Mouse (Mus musculus): Measurements from ENCODE around the gene Sh3d19. TPM values are rescaled to one million over a fixed set of nuclear protein-coding genes. Genes with fewer than 3 reads are reported as not detected.

Gene Sh3d19
- polyA plus RNA-seq, 1 experiment from 2014 or later = 15.7 TPM

GRCm38 (mm10) chr3:86069646-86070250 lies 98.8 kb downstream of the Sh3d19 start:
- Histone ChIP-seq H3K27me3 (ENCODE audit: control insufficient read depth, insufficient read depth, low read length) (no peaks in the 10 kb centered on the region), H3K4me3 (ENCODE audit: low read depth, low read length) (no peak overlapping the region), H3K9me3 (replicated peaks; ENCODE audit: control insufficient read depth, low read length) (no peaks in the 10 kb centered on the region), H3K4me1 (ENCODE audit: control insufficient read depth, insufficient read depth, low read length) (no peaks in the 10 kb centered on the region), H3K9ac (replicated peaks; ENCODE audit: low read length) (no peak overlapping the region), H3K4me2 (ENCODE audit: low read depth, low read length) (no peak overlapping the region), H3K36me3 (replicated peaks; ENCODE audit: control insufficient read depth, insufficient read depth, low read depth, low read length) (no peaks in the 10 kb centered on the region), H3K27ac (replicated peaks; ENCODE audit: low read depth, low read length) (no peak overlapping the region)
- DNase-seq (ENCODE audit: low spot score) (peak; percentile 19), ATAC-seq (replicated peaks; ENCODE audit: insufficient number of reproducible peaks, low FRiP score, low TSS enrichment, low read depth) (no peak)
- 86% methylated on average over 11 of the region's 11 CpGs for WGBS

- no peak for ATAC-seq (replicated peaks; ENCODE audit: insufficient number of reproducible peaks, low FRiP score, low TSS enrichment, low read depth)
- WGBS = 94% methylated on average over 7 of the region's 7 CpGs
Observed at GRCm38 (mm10) chr3:86070799-86071198, 99.9 kb downstream of the Sh3d19 start.

DNA sequence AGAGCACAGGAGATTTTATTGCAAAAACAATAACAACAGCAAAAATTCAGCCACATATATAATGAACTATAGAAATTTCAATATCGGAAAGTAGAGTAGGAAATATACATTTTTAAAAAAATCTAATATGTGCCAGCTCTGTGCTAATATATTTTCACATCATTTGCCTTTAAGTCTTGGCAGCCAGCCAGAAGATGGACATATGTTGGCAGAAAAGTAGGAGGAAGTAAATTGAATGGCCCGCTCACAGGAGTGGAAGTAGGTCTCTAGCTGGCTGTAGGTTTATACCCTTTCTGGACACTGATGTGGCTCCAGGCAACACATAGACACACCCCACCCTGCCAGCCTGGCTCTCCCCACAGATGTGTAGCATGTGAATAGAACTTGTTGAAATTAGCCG lies 101.2 kb downstream of the Sh3d19 start:
- Histone ChIP-seq H3K27me3 (ENCODE audit: control insufficient read depth, insufficient read depth, low read length) (no peaks in the 10 kb centered on the region), H3K4me3 (ENCODE audit: low read depth, low read length) (no peak overlapping the region), H3K4me1 (ENCODE audit: control insufficient read depth, insufficient read depth, low read length) (no peaks in the 10 kb centered on the region), H3K36me3 (replicated peaks; ENCODE audit: control insufficient read depth, insufficient read depth, low read depth, low read length) (no peaks in the 10 kb centered on the region), H3K4me2 (ENCODE audit: low read depth, low read length) (no peak overlapping the region), H3K9ac (replicated peaks; ENCODE audit: low read length) (no peak overlapping the region), H3K9me3 (replicated peaks; ENCODE audit: control insufficient read depth, low read length) (no peaks in the 10 kb centered on the region), H3K27ac (replicated peaks; ENCODE audit: low read depth, low read length) (no peak overlapping the region)
- ATAC-seq (replicated peaks; ENCODE audit: insufficient number of reproducible peaks, low FRiP score, low TSS enrichment, low read depth) (no peak), DNase-seq (ENCODE audit: low spot score) (no peak)
- WGBS = 88% methylated on average over 3 of the region's 3 CpGs

More at GRCm38 (mm10) chr3:86070799-86071198, 99.9 kb downstream of the Sh3d19 start:
- Histone ChIP-seq H3K4me1 (ENCODE audit: control insufficient read depth, insufficient read depth, low read length) (no peaks in the 10 kb centered on the region), H3K4me3 (ENCODE audit: low read depth, low read length) (no peak overlapping the region), H3K4me2 (ENCODE audit: low read depth, low read length) (no peak overlapping the region), H3K27ac (replicated peaks; ENCODE audit: low read depth, low read length) (no peak overlapping the region), H3K9ac (replicated peaks; ENCODE audit: low read length) (no peak overlapping the region), H3K9me3 (replicated peaks; ENCODE audit: control insufficient read depth, low read length) (no peaks in the 10 kb centered on the region), H3K27me3 (ENCODE audit: control insufficient read depth, insufficient read depth, low read length) (no peaks in the 10 kb centered on the region), H3K36me3 (replicated peaks; ENCODE audit: control insufficient read depth, insufficient read depth, low read depth, low read length) (no peaks in the 10 kb centered on the region)
- DNase-seq (ENCODE audit: low spot score) = no peak

DNA sequence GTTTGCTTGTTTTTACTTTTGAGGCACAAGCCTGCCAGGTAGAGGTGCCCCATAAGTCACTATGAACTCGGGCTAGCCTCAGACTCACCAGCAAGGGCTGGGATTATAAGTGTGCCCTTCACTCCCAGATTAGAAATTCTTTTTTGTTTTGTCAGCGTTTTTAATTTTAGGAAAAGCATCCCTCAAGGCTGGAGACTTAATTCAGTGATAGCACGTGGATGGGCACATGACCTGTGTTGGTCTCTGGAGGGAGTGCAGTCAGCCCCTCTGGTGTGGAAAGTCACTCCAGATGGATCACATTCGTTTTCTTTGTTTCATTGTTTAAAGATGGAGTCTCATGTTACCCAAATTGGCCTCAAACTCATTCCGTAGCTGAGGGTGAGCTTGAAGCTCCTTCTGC lies 102.0 kb downstream of the Sh3d19 start:
- ATAC-seq (replicated peaks; ENCODE audit: insufficient number of reproducible peaks, low FRiP score, low TSS enrichment, low read depth) (no peak), DNase-seq (ENCODE audit: low spot score) (no peak)
- Histone ChIP-seq H3K9ac (replicated peaks; ENCODE audit: low read length) (no peak overlapping the region), H3K27ac (replicated peaks; ENCODE audit: low read depth, low read length) (no peak overlapping the region), H3K4me3 (ENCODE audit: low read depth, low read length) (no peak overlapping the region), H3K4me1 (ENCODE audit: control insufficient read depth, insufficient read depth, low read length) (no peaks in the 10 kb centered on the region), H3K4me2 (ENCODE audit: low read depth, low read length) (no peak overlapping the region), H3K36me3 (replicated peaks; ENCODE audit: control insufficient read depth, insufficient read depth, low read depth, low read length) (no peaks in the 10 kb centered on the region), H3K9me3 (replicated peaks; ENCODE audit: control insufficient read depth, low read length) (no peaks in the 10 kb centered on the region), H3K27me3 (ENCODE audit: control insufficient read depth, insufficient read depth, low read length) (no peaks in the 10 kb centered on the region)
- 55% methylated on average over 5 of the region's 5 CpGs for WGBS

GRCm38 (mm10) chr3:86075593-86075992 lies 104.7 kb downstream of the Sh3d19 start:
- 95% methylated on average over 5 of the region's 5 CpGs for WGBS
- H3K27me3 ChIP-seq (ENCODE audit: control insufficient read depth, insufficient read depth, low read length) = no peaks in the 10 kb centered on the region
- H3K4me2 ChIP-seq (ENCODE audit: low read depth, low read length) = no peak overlapping the region
- no peaks in the 10 kb centered on the region for H3K9me3 ChIP-seq (replicated peaks; ENCODE audit: control insufficient read depth, low read length)
- ATAC-seq (replicated peaks; ENCODE audit: insufficient number of reproducible peaks, low FRiP score, low TSS enrichment, low read depth) (no peak), DNase-seq (ENCODE audit: low spot score) (no peak)
- no peak overlapping the region for H3K27ac ChIP-seq (replicated peaks; ENCODE audit: low read depth, low read length)
- H3K4me3 ChIP-seq (ENCODE audit: low read depth, low read length) = no peak overlapping the region
- H3K4me1 ChIP-seq (ENCODE audit: control insufficient read depth, insufficient read depth, low read length) = no peaks in the 10 kb centered on the region
- no peak overlapping the region for H3K9ac ChIP-seq (replicated peaks; ENCODE audit: low read length)
- H3K36me3 ChIP-seq (replicated peaks; ENCODE audit: control insufficient read depth, insufficient read depth, low read depth, low read length) = no peaks in the 10 kb centered on the region

DNA sequence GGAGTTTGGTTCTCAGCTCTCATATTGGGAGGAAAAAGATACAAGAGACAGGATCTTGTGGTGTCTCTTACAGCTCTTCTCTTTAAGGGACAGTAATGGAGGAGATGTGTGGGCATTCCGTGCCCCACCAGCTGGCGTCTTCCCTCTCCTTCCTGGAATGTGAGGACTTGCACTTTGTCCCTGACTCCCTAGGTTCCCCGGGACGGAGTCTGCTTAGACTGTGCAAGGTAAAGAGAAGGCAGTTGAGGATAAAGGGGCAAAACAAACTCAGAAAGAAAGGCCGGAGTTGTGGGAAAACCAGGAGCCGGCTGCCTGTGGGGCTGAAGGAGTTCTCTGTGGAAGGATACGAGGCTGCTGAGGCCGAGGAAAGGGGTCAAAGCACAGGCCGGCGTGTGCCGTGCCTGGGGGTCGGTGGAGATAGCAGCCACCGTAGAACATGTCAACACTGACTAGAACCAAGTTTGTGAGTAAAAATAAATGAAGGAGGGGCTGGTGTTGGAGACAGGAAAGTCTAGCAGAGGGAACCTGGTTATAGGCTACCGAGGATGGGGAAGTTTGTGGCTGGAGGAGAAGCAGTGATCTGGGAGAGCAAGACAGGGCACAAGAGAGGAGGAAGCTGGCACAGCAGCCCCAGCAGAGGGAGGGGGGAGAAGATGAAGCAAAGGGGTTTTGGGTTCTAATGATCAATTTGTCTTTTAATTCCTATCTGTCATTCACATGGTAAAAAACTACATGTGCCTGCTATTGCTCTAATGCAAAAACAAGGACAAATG lies 105.8 kb downstream of the Sh3d19 start:
- Histone ChIP-seq H3K4me3 (ENCODE audit: low read depth, low read length) (no peak overlapping the region), H3K9me3 (replicated peaks; ENCODE audit: control insufficient read depth, low read length) (no peaks in the 10 kb centered on the region), H3K27me3 (ENCODE audit: control insufficient read depth, insufficient read depth, low read length) (no peaks in the 10 kb centered on the region), H3K4me2 (ENCODE audit: low read depth, low read length) (no peak overlapping the region), H3K36me3 (replicated peaks; ENCODE audit: control insufficient read depth, insufficient read depth, low read depth, low read length) (no peaks in the 10 kb centered on the region), H3K27ac (replicated peaks; ENCODE audit: low read depth, low read length) (no peak overlapping the region), H3K9ac (replicated peaks; ENCODE audit: low read length) (no peak overlapping the region), H3K4me1 (ENCODE audit: control insufficient read depth, insufficient read depth, low read length) (no peaks in the 10 kb centered on the region)
- WGBS = 74% methylated on average over 14 of the region's 14 CpGs
- DNase-seq (ENCODE audit: low spot score) = no peak
- ATAC-seq (replicated peaks; ENCODE audit: insufficient number of reproducible peaks, low FRiP score, low TSS enrichment, low read depth) = no peak

GRCm38 (mm10) chr3:86083051-86083450 lies 112.1 kb downstream of the Sh3d19 start:
- WGBS = 93% methylated on average over 8 of the region's 8 CpGs
- no peak overlapping the region for H3K9ac ChIP-seq (replicated peaks; ENCODE audit: low read length)
- no peaks in the 10 kb centered on the region for H3K27me3 ChIP-seq (ENCODE audit: control insufficient read depth, insufficient read depth, low read length)
- H3K9me3 ChIP-seq (replicated peaks; ENCODE audit: control insufficient read depth, low read length) = no peaks in the 10 kb centered on the region
- no peak overlapping the region for H3K4me3 ChIP-seq (ENCODE audit: low read depth, low read length)
- ATAC-seq (replicated peaks; ENCODE audit: insufficient number of reproducible peaks, low FRiP score, low TSS enrichment, low read depth) (no peak), DNase-seq (ENCODE audit: low spot score) (no peak)
- no peak overlapping the region for H3K4me2 ChIP-seq (ENCODE audit: low read depth, low read length)
- H3K4me1 ChIP-seq (ENCODE audit: control insufficient read depth, insufficient read depth, low read length) = no peaks in the 10 kb centered on the region
- H3K36me3 ChIP-seq (replicated peaks; ENCODE audit: control insufficient read depth, insufficient read depth, low read depth, low read length) = no peaks in the 10 kb centered on the region
- no peak overlapping the region for H3K27ac ChIP-seq (replicated peaks; ENCODE audit: low read depth, low read length)

DNA sequence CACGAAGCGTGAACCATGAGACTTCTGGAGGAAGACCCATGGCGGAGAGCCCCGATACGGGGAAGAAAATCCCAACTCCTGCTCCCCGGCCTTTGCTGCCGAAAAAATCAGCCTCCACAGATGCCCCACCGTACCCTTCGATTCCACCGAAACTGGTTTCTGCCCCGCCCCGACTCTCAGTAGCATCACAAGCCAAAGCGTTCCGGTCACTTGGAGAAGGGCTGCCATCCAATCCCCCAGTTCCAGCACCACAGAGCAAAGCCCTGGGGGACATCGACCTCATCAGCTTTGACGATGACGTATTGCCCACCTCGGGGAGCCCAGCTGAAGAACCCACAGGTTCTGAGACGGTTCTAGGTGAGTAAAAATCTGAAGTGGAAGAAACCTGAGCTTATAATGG lies 114.1 kb downstream of the Sh3d19 start:
- Histone ChIP-seq H3K27ac (replicated peaks; ENCODE audit: low read depth, low read length) (no peak overlapping the region), H3K4me3 (ENCODE audit: low read depth, low read length) (no peak overlapping the region), H3K9me3 (replicated peaks; ENCODE audit: control insufficient read depth, low read length) (no peaks in the 10 kb centered on the region), H3K4me1 (ENCODE audit: control insufficient read depth, insufficient read depth, low read length) (no peaks in the 10 kb centered on the region), H3K36me3 (replicated peaks; ENCODE audit: control insufficient read depth, insufficient read depth, low read depth, low read length) (no peaks in the 10 kb centered on the region), H3K4me2 (ENCODE audit: low read depth, low read length) (no peak overlapping the region), H3K27me3 (ENCODE audit: control insufficient read depth, insufficient read depth, low read length) (no peaks in the 10 kb centered on the region), H3K9ac (replicated peaks; ENCODE audit: low read length) (no peak overlapping the region)
- 92% methylated on average over 19 of the region's 19 CpGs for WGBS
- DNase-seq (ENCODE audit: low spot score) = no peak
- ATAC-seq (replicated peaks; ENCODE audit: insufficient number of reproducible peaks, low FRiP score, low TSS enrichment, low read depth) = no peak
